Mouse (Mus musculus) right cerebral cortex, postnatal 14 days (tissue): ENCODE measurements around the gene Klf11.
A peak's percentile ranks its signal among the peaks of the same experiment; 100 is the strongest.
"Not testable (repeated sequence)": the region's sequence is repeated elsewhere in the genome, so short reads cannot be mapped to it uniquely, and the experiment has no call there.

Experiments used
- DNase-seq: peaks from one replicate; pipeline ENCODE4 v3.0.0; 2022

The Klf11 gene

DNA sequence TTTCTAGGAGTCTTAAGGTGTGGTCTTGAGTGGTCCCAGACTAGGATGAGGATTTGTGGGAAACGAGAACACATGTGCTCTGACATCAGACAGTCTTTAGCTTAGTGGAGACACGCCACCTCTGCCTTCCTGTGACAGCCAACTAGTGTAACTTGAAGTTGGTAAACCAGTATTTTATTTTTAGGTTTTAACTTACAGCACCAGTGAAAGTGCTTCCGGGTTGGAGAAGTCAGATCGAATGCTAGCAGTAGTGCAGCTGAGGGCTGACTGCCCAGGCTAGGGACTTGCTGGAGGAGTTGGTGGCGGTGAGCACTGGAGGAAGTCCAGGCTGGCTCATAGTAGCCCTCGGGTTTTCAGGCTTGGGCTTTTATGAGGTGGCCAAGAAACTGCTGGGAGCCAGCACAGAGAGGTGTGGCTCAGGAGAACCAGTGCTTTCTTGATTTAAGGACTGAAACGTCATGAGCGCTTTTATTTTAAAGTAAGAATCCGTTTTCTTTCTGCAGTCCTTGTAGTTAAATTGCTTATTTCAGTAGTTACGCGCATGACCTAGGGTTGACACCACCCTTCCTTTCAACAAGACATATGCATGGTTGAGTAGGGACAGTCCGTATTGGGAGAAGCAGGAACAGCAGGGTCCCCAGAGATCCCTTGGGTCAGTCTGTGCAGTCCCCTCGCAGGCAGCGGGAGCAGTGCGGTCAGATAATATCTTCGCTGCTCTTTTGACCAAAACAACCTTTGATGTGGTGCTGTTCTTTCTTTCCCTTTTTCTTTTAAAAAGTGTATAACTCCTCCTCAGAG, 3.2 kb downstream of the Klf11 start:
- no peak for DNase-seq

DNA sequence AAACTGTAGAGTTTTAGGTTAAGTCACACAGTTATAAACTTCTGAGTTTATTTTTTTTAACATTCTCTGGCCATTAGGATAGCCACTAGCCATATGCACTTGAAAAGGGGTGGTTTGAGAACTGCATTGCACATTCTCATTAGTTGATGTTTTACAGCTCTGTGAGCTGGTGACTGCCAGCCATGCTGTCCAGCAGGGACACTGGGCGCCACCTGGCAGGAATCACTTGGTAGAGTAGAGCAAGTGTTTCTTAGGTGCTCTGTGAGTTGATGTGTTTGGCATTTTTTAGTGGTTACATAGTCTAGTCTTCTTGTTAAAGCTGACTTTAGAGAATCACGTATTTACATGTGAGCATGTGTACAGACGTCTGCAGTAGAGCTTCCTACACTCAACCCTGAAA, 5.4 kb downstream of the Klf11 start:
- DNase-seq, result no peak

DNA sequence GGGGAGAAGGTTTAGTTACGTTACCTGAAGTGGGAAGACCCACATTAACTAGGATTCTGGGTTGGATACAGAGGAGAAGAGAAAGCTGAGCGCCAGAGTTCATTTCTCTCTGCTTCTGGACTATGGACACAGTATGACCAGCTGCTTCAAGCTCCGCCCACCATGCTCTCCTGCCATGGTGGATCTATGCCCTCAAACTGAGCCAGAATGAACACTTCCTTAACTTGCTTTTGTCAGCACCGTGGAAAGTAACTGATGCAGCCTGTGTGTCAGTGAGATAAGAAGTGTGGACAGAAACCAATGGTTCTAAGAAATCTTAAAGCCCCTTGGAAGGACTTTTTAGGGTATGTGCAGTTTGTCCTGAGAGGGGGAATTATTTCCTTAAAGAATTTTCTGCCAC, 7.9 kb downstream of the Klf11 start:
- DNase-seq, result no peak

DNA sequence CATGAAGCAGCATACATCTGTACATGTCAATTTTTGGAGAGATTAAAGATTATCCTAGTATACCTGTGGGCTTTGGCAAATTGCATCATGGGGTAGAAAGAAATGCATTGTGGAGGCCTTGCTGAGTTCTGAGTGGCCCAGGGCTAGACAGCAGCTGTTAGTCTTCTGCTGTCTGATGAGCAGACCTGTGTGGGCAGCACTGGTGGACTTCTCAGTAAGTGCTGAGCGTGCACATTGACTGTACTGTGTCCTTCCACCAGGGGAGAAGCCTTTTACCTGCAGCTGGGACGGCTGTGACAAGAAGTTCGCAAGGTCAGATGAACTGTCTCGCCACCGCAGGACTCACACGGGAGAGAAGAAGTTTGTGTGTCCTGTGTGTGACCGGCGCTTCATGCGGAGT, 8.8 kb downstream of the Klf11 start:
- no peak for DNase-seq

DNA sequence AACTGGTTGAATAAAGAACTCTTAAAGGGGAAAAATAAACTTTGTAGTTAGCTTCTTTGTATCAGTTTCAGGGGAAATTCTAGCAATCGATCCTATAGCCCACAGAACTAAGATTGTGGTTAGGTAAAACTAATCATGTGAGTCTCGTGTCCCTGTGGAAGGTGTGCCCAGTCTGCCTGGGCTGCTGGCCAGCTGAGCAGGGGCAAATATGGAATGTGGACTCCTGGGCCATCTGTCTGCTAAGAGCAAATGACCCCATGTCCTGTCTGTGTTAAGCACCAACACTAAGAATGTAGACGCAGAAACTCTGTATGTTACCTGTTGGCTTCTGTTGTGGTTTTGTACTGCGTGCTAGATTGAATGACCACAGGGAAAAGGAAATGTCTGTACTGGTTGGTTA, 10.0 kb downstream of the Klf11 start:
- DNase-seq, result no peak

DNA sequence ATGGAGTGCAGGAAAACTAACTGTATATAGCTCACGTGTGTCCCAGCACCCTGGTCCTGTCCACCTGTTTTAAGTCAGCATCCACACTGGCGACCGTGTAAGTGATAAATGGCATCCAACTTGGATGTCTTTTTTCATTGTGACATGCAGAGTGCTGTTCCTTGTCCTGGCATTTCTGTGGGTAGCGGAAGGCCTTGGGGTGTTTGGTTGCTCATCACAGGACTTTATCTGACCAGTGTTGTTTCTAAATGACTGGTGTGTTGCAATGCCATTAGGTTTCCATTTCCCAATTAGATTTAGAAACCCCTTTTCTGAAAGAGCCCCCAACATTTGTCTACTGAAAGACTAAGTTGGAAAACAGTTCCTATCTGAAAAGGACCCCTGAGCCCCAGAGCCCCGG, 11.1 kb downstream of the Klf11 start:
- no peak for DNase-seq

DNA sequence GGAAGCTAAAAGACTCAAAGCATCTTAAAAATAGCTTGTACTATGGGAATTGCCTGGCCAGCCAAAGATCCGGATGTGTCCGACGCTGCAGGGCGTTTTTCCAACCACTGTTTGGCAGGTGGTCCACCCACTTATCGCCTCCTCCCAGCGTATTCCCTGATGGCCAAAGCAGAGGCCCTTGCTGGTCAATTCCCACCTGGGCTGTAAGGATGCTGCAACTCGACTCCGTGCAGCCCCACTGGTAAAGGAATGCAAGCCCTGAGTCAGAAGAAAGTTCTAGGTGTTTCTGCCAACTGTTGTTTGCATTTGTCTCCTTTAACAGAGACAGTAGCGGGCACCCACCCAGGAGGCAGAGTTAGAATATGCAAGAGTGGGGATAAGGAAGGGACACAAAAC, 29.0 kb downstream of the Klf11 start:
- DNase-seq, result no peak

DNA sequence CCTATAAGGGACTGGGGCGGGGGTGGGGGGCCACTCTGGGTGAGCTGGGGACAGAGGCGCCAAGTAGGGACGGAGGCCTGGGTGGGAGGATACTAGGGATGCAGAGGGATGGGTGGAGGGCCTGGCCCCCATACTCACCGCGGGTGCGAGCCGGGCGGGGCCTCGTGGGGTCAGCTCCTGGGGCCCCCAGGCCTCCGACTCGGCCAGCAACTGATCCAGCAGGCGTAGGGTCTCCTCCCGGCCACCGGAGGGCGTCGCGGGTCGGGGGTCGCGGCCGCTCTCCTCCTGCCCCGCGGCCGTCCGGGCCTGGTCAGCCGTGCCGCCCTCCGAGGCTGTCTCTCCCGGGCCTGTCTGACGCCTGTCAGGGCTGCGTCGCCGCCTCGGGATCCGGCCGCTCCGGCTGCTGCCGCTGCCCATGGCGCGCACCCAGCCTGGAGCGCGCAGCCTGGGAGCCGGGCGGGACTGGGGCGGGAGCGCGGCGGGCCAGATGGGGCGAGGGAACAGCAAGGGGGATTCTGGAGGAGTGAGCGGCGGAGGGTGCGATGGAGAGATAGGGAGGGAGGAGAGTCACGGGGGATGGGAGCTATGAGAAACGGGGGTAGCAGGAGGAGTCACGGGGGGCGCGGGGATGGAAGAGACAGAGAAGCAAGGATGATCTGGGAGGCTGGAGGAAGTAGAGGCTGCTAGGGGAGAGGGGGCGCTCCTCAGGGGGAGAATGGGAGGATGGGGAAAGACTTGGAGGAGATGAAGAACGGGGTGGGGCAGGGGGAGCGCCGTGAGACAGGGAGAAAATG, 29.6 kb downstream of the Klf11 start:
- DNase-seq, result peak; percentile 50

DNA sequence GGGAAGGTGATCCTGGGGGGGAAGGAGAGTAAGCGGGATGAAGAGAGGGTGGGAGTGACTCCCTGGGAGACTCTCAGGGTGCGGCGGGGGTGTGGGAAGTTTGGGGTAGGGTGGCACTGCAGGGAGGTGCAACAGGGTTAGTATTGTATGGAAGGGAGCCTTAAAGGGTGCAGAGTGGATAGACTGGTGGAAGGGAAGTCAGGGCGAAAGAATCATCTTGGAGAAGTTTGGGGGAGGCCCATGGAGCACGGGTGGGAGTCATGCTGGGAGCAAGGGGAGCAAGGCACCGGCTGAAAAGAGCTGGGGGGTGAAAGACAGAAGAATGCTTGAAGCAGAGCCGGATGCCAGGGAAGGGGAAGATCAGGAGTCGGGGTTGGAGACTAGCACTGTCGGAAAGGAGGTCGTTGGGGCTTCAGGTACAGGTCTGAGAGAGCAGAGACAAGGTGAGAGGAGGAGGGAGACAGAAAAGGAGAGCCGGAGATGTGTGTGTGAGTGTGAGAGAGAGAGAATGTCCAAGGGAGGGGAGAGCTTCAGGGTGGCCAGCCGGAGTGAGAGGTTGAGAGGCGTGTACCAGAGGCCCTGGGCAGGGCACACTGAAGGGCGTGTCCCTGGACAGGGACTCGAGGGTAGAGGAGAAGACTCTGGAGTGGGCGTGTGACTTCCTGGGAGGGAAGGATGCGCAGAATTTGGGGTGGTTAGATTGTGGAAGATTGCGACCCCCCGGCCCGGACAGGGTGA, 30.4 kb downstream of the Klf11 start, which contains the start of gene Cys1:
Gene Cys1 (minus strand): TSS at position 528 of the 738 bp plus-strand sequence.
- DNase-seq, result no peak

DNA sequence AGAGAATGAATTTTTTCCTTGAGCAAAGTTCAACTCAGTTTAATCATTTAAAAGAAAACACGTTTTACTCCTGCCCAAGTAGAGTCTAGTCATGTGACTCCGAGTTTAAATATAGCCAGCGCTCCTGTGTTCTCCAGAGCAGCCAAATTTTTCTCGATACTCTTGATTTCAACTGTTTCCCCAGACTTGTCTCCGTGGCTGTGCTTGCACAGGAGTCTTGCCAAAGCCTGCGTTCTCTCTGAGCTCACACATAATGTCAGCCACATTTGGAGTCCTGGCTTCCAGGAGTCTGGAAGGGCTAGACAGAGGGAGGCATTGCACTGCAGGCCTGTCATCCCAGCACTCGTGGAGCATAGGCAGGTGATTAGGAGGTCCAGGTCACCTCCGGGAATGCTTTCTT, 31.5 kb downstream of the Klf11 start:
- no peak for DNase-seq

DNA sequence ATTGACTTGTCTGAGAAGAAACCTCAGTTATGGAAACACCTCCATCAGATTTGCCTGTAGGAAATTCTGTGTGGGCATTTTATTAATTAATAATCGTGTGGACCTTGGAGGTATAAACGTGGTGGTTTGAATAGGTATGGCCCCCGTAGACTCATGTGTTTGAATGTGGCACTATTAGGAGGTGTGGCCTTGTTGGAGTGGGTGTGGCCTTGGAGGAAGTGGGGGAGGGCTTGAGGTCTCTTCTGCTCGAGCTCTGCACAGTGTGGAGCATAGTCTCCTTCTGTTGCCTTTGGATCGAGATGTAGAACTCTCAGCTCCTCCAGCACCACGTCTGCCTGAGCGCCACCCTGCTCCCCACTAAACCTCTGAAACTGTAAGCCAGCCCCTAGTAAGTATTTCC, 32.4 kb downstream of the Klf11 start:
- no peak for DNase-seq

DNA sequence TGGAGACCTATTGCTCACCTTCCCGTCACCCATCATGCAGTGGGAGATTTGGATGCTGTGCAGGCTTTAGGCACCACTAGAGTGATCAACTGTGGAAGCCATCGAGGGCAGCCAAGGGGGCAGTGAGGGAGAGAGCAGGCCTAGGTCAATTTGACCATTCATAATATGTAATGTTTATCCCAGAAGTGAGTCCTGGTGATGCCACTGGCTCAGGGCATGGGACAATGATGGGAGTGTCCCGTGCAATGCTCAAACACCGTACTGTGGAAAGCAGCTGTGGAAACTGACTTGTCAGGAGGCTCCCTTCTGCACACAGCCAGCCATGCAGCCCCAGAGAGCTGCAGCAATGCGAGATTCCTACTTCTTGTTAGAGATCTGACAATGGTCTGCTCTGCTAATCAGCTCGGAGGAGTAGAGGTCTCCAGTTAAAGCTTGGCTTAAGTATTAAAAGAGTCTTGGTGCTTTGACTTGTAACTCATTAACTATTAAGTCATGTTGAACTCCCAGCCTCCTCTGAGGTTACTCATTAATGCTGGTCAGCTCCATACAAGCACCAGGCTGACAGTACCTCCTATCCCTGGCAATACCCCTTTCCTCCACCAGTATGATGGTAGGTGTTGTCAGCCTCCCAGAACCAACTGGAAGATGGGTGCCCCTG, 35.1 kb downstream of the Klf11 start:
- no peak for DNase-seq

DNA sequence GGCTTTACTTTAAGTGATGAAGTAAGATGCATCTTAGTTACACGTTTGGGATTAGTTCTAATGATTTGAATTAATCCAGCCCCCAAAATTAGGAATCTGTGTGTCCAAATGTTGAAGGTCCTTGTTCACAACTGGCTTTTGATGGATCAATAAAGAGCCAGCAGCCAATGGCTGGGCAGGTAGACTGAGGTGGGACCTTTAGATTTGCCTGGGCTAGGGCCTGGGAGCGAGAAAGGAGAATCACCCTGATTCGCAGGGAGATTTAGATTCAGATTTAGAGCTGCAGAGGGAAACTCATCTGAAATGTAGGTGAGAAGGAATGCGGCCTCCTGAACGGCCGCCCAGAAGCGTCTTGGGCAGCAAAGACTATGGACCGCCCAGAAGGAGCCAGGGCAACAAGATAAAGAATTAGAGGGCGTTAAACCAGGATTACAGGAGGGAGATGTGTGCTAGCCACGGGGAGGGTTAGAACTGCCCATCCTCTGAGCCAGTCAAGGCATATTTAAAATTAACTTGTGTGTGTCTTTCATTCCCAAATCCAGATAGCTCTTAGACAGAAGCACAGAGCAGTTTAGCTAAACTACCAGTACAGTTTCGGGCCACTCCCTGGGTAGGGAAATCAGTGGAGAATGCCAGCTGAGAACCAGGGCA, 35.7 kb downstream of the Klf11 start:
- DNase-seq, result no peak

DNA sequence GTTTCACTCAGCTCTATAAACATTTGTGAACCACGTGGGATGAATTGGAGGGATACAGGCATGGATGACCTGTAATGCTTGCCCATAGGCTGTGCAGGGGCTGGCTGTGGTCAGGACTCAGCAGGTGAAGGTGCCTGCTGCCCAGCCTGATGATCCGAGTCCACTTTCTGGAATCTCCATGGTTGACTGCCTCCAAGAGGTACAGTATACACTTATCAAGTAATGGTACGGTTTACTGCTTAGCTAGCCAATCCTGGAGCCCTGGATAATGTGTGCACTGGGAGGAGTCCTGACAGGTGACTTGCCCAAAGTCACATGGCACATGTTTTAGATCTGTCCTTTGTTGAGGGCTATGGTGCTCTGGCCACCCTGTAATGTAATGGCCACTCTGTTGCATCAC, 39.3 kb downstream of the Klf11 start:
- no peak for DNase-seq

DNA sequence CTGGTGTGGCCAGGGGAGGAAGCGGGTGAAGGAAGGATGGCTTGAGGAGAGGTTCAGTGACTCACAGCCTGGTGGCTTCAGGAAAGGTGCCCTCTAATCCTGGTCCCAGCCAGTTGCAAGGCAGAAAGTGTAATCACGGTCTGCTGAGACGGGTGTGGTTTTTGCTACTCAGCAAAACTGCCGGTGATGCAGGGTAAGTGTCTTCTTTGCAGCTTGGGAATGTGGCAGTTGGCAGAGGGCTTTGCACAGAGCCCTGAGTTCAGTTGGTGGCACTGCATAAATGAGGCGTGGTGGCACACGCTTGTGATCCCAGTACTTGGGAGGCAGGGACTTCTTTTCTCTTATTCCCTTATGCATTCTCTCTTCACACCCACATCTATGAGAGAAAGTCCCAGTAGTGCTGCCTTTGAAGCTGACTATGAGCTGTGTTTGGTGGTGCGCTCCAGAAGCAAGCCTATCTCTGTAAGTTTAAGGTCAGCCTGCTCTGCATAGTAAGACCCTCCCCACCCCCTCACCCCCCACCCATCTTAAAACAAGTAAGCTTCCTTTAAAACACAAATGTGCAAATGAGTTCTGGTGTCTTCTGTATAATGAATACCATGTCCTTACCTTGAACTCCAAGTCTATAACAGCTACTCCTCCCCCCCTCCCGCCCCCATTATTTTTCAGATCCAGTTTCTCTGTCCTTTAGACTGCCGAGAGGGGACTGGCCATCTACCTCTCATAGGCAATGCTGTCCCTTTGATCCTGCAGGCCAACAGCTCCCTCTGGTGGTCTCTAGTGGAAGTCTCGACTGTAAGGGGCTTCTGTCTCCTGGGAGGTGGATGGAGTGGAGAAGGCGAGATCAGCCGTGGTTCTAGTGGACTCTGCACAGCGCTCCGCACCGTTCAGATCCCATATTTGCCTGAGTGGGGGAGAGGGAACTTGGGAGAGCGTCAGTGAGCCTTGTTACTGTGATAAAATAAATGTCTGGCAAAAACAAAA, 45.7 kb downstream of the Klf11 start:
- peak; percentile 88 for DNase-seq

DNA sequence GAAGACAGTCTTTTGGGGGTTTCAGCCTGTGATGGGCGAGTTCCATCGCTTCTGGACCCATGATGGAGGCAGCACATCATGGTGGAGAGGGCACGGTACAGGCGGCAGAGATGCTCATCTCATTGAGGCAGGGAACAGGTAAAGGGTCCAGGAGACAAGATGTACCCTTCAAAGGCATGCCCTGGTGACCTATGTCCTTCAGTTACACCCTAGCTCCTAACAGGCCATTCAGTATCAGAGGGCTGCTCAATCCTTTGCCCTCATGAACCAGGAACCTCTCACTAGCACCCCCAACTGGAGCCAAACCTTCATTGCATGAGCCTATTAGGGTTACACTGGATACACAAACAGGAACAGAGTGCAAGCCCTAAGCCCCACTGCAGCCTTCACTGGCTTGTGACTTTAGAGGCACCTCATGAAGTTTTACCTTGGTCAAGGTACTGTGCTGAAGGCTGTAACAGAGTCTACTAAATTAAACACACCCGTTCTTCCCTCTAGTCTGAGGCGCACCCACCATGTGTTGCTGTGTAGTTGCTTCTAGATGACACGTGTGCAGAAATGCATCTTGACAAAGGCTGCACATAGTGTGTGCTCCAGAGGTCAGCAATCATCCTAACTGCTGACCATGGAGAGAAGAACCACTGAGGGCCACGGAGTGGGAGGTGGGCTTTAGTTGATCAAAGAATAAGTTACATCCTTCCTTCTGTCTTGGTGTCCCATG, 46.6 kb downstream of the Klf11 start:
- DNase-seq, result no peak

DNA sequence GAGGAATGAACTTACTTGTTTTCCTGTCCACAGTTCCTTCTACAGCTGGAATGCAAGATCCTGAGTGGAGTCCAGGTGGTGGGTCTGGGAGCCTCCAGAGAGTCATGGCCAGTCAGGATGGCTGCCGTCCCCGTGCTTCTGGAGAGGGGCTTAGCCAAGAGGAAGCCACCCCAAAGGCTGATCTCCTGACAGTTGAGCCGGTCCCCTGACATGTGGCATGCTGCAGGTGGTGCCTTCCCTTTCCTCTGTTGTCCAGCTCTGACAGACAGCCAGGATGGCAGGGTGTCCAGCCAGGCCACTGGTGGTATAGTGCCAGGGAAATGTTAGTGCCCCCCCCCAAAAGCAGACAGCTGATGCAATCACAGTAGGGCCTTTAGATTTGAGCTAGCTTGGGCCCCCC, 47.4 kb downstream of the Klf11 start:
- no peak for DNase-seq

DNA sequence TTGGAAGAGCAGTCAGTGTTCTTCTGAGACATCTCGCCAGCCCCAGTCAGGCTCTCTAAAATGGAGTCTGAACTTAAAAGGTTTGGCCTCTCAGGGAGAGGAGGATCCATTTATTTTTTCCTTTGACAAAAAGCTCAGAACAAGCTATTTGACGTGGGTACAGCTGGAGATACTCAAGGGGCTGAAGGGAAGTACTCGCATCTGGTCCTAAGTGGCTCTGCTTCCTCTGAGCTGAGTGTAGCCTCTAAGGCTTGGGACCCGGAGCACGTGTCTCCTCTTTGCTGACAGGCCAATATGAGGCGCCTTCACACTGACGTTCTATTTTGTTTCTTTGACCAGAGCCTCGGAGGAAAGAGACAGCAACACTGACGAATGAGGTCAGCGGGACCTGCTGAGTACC, 48.5 kb downstream of the Klf11 start:
- no peak for DNase-seq

DNA sequence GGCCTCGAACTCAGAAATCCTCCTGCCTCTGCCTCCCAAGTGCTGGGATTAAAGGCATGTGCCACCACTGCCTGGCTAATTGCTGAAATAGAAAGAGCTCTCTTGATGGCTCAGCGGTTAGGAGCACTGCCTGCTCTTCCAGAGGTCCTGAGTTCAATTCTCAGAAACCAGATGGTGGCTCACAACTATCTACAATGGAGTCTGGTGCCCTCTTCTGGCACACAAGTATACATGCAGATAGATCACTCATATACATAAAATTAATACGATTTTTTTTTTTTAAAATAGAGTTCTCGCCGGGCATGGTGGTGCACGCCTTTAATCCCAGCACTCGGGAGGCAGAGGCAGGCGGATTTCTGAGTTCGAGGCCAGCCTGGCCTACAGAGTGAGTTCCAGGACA, 50.5 kb downstream of the Klf11 start:
- not testable (repeated sequence) for DNase-seq

DNA sequence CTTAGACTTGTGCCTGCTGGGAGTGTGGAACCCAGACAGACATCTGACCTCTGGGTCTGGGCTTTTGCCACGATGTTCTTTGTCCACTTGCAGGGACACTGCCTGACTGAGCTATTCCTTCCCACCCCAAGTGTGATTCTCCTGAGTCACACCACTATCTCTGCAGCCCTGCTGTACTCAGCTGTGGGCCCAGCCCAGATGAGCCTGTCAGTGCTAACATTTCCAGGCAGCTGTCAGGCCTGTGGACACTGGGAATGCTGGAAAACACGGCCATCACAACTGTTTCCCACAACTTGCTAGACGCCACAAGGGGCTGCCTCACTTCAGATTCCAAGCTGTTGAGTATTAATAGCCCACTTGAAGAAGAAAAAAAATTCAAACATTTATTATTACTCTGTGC, 51.9 kb downstream of the Klf11 start:
- DNase-seq, result no peak
